Mouse (Mus musculus): ENCODE data around the gene Sbf1. TPM values are rescaled to one million over a fixed set of nuclear protein-coding genes. Genes with fewer than 3 reads are reported as not detected.

Gene Sbf1
- polyA plus RNA-seq, 1 experiment from 2014 or later = 34.1 TPM

- H3K4me1 ChIP-seq = no peaks in the 10 kb centered on the region
- H3K27me3 ChIP-seq (replicated peaks) = no peaks in the 10 kb centered on the region
- H3K4me3 ChIP-seq = no peak overlapping the region
- H3K36me3 ChIP-seq = peaks cover 77% of the 10 kb centered on the region
- no peaks in the 10 kb centered on the region for H3K9me3 ChIP-seq (replicated peaks)
- no peak overlapping the region for H3K27ac ChIP-seq
- ATAC-seq = no peak
- WGBS (ENCODE audit: insufficient replicate concordance) = 78% methylated on average over 5 of the region's 5 CpGs
- H3K9ac ChIP-seq = no peak overlapping the region
- no peak overlapping the region for H3K4me2 ChIP-seq
Measured at GRCm38 (mm10) chr15:89264485-89264884, 50.6 kb downstream of the Sbf1 start.

GRCm38 (mm10) chr15:89258997-89259396 is 56.1 kb downstream of the Sbf1 start:
- 85% methylated on average over 5 of the region's 5 CpGs for WGBS (ENCODE audit: insufficient replicate concordance)
- peaks cover 88% of the 10 kb centered on the region for H3K36me3 ChIP-seq
- H3K9ac ChIP-seq = no peak overlapping the region
- no peak for ATAC-seq
- H3K27me3 ChIP-seq (replicated peaks) = no peaks in the 10 kb centered on the region
- no peaks in the 10 kb centered on the region for H3K9me3 ChIP-seq (replicated peaks)
- H3K4me3 ChIP-seq = no peak overlapping the region
- no peak overlapping the region for H3K4me2 ChIP-seq
- H3K27ac ChIP-seq = no peak overlapping the region
- H3K4me1 ChIP-seq = no peaks in the 10 kb centered on the region

- Histone ChIP-seq H3K4me3 (no peak overlapping the region), H3K4me1 (no peaks in the 10 kb centered on the region), H3K27ac (no peak overlapping the region), H3K4me2 (no peak overlapping the region), H3K9me3 (replicated peaks) (no peaks in the 10 kb centered on the region), H3K27me3 (replicated peaks) (no peaks in the 10 kb centered on the region), H3K36me3 (peaks cover 75% of the 10 kb centered on the region), H3K9ac (no peak overlapping the region)
- 86% methylated on average over 4 of the region's 4 CpGs for WGBS (ENCODE audit: insufficient replicate concordance)
- ATAC-seq = no peak
Measured at GRCm38 (mm10) chr15:89255330-89255729, 59.8 kb downstream of the Sbf1 start.

GRCm38 (mm10) chr15:89249063-89249462 is 66.0 kb downstream of the Sbf1 start:
- H3K4me2 ChIP-seq = no peak overlapping the region
- ATAC-seq = no peak
- no peaks in the 10 kb centered on the region for H3K9me3 ChIP-seq (replicated peaks)
- peaks cover 43% of the 10 kb centered on the region for H3K36me3 ChIP-seq
- no peak overlapping the region for H3K9ac ChIP-seq
- no peak overlapping the region for H3K4me3 ChIP-seq
- H3K4me1 ChIP-seq = no peaks in the 10 kb centered on the region
- H3K27ac ChIP-seq = no peak overlapping the region
- WGBS (ENCODE audit: insufficient replicate concordance) = 75% methylated on average over 6 of the region's 6 CpGs
- no peaks in the 10 kb centered on the region for H3K27me3 ChIP-seq (replicated peaks)

GRCm38 (mm10) chr15:89241025-89241424 is 74.1 kb downstream of the Sbf1 start:
- Histone ChIP-seq H3K4me1 (peaks cover 18% of the 10 kb centered on the region), H3K4me2 (no peak overlapping the region), H3K9me3 (replicated peaks) (no peaks in the 10 kb centered on the region), H3K9ac (no peak overlapping the region), H3K4me3 (no peak overlapping the region), H3K27me3 (replicated peaks) (no peaks in the 10 kb centered on the region), H3K36me3 (peaks cover 45% of the 10 kb centered on the region), H3K27ac (no peak overlapping the region)
- 68% methylated on average over 2 of the region's 2 CpGs for WGBS (ENCODE audit: insufficient replicate concordance)
- no peak for ATAC-seq

GRCm38 (mm10) chr15:89239751-89240392 is 75.2 kb downstream of the Sbf1 start:
- WGBS (ENCODE audit: insufficient replicate concordance) = 21% methylated on average over 3 of the region's 3 CpGs
- no peak overlapping the region for H3K4me3 ChIP-seq
- no peak overlapping the region for H3K9ac ChIP-seq
- peaks cover 47% of the 10 kb centered on the region for H3K36me3 ChIP-seq
- no peaks in the 10 kb centered on the region for H3K9me3 ChIP-seq (replicated peaks)
- peak; percentile 77 for ATAC-seq
- H3K4me2 ChIP-seq = peak overlapping the region; percentile 18; the same call in 1 of the 2 replicates
- H3K27ac ChIP-seq = peak overlapping the region; percentile 66; the same call in 1 of the 2 replicates
- H3K27me3 ChIP-seq (replicated peaks) = no peaks in the 10 kb centered on the region
- peaks cover 18% of the 10 kb centered on the region for H3K4me1 ChIP-seq

Small RNA genes lying within 50 kb of the gene (microRNA-seq; reads per million reads assigned to microRNA genes)
- not detected for gene Mir6959

Other genes starting within 250 kb of the Sbf1 start
- 18.4 and 22.9 TPM in 2 replicates for gene Trabd, start 240.2 kb downstream of the Sbf1 start, polyA plus RNA-seq (2016; fragmentation: Nextera tagmentation; extraction: Ambion mirVana)
- gene Selenoo, start 226.2 kb downstream of the Sbf1 start, polyA plus RNA-seq (2016; fragmentation: Nextera tagmentation; extraction: Ambion mirVana) = 11.6 and 12.8 TPM in 2 replicates
- gene Tubgcp6, start 192.2 kb downstream of the Sbf1 start, polyA plus RNA-seq (2016; fragmentation: Nextera tagmentation; extraction: Ambion mirVana) = 11.8 and 12.7 TPM in 2 replicates
- gene Hdac10, start 186.6 kb downstream of the Sbf1 start, polyA plus RNA-seq (2016; fragmentation: Nextera tagmentation; extraction: Ambion mirVana) = 12.8 and 15.3 TPM in 2 replicates
- gene Mapk12, start 174.6 kb downstream of the Sbf1 start, polyA plus RNA-seq (2016; fragmentation: Nextera tagmentation; extraction: Ambion mirVana) = 2.3 and 2.7 TPM in 2 replicates
- 1.8 TPM in 2 replicates for gene Mapk11, start 165.7 kb downstream of the Sbf1 start, polyA plus RNA-seq (2016; fragmentation: Nextera tagmentation; extraction: Ambion mirVana)
- gene Plxnb2, start 134.5 kb downstream of the Sbf1 start, polyA plus RNA-seq (2016; fragmentation: Nextera tagmentation; extraction: Ambion mirVana) = 38.5 and 38.8 TPM in 2 replicates
- 5.3 and 5.5 TPM in 2 replicates for gene Dennd6b, start 118.8 kb downstream of the Sbf1 start, polyA plus RNA-seq (2016; fragmentation: Nextera tagmentation; extraction: Ambion mirVana)
- gene Ppp6r2, start 103.8 kb downstream of the Sbf1 start, polyA plus RNA-seq (2016; fragmentation: Nextera tagmentation; extraction: Ambion mirVana) = 21.4 and 23.9 TPM in 2 replicates
- gene Adm2, start 7.4 kb upstream of the Sbf1 start, polyA plus RNA-seq (2016; fragmentation: Nextera tagmentation; extraction: Ambion mirVana) = 3.3 TPM in 2 replicates
- gene Miox, start 19.1 kb upstream of the Sbf1 start, polyA plus RNA-seq (2016; fragmentation: Nextera tagmentation; extraction: Ambion mirVana) = 2.4 and 3.7 TPM in 2 replicates
- gene Lmf2, start 40.3 kb upstream of the Sbf1 start, polyA plus RNA-seq (2016; fragmentation: Nextera tagmentation; extraction: Ambion mirVana) = 36.2 and 41.1 TPM in 2 replicates
- 134 TPM in 2 replicates for gene Ncaph2, start 40.4 kb upstream of the Sbf1 start, polyA plus RNA-seq (2016; fragmentation: Nextera tagmentation; extraction: Ambion mirVana)
- 4.9 and 5.6 TPM in 2 replicates for gene Sco2, start 58.5 kb upstream of the Sbf1 start, polyA plus RNA-seq (2016; fragmentation: Nextera tagmentation; extraction: Ambion mirVana)
- gene Tymp, start 61.7 kb upstream of the Sbf1 start, polyA plus RNA-seq (2016; fragmentation: Nextera tagmentation; extraction: Ambion mirVana) = 0.62 and 0.75 TPM in 2 replicates
- gene Odf3b, start 64.0 kb upstream of the Sbf1 start, polyA plus RNA-seq (2016; fragmentation: Nextera tagmentation; extraction: Ambion mirVana) = 0.50 and 0.65 TPM in 2 replicates
- not detected in 2 replicates for gene Klhdc7b, start 69.6 kb upstream of the Sbf1 start, polyA plus RNA-seq (2016; fragmentation: Nextera tagmentation; extraction: Ambion mirVana)
- not detected in 2 replicates for gene Syce3, start 95.2 kb upstream of the Sbf1 start, polyA plus RNA-seq (2016; fragmentation: Nextera tagmentation; extraction: Ambion mirVana)
- gene Cpt1b, start 110.6 kb upstream of the Sbf1 start, polyA plus RNA-seq (2016; fragmentation: Nextera tagmentation; extraction: Ambion mirVana) = 2.0 and 2.3 TPM in 2 replicates
- 2.1 and 2.3 TPM in 2 replicates for gene C730034F03Rik, start 114.3 kb upstream of the Sbf1 start, polyA plus RNA-seq (2016; fragmentation: Nextera tagmentation; extraction: Ambion mirVana)
- not detected in 2 replicates for gene Gm44502, start 114.4 kb upstream of the Sbf1 start, polyA plus RNA-seq (2016; fragmentation: Nextera tagmentation; extraction: Ambion mirVana)
- gene Chkb, start 114.6 kb upstream of the Sbf1 start, polyA plus RNA-seq (2016; fragmentation: Nextera tagmentation; extraction: Ambion mirVana) = 29.0 and 30.4 TPM in 2 replicates
- 0.05 and 0.13 TPM in 2 replicates for gene Mapk8ip2, start 138.6 kb upstream of the Sbf1 start, polyA plus RNA-seq (2016; fragmentation: Nextera tagmentation; extraction: Ambion mirVana)
- 6.6 and 7.0 TPM in 2 replicates for gene Arsa, start 162.1 kb upstream of the Sbf1 start, polyA plus RNA-seq (2016; fragmentation: Nextera tagmentation; extraction: Ambion mirVana)
- gene Shank3, start 184.3 kb upstream of the Sbf1 start, polyA plus RNA-seq (2016; fragmentation: Nextera tagmentation; extraction: Ambion mirVana) = 0.81 and 1.4 TPM in 2 replicates